Mouse (Mus musculus): ENCODE measurements around the gene Ranbp3. TPM values are rescaled to one million over a fixed set of nuclear protein-coding genes. Genes with fewer than 3 reads are reported as not detected.
A peak's percentile ranks its signal among the peaks of the same experiment; 100 is the strongest.

Ranbp3 gene
- polyA plus RNA-seq, 1 experiment from 2014 or later: 120 TPM

GRCm38 (mm10) chr17:56668384-56669144 lies 4.5 kb upstream of the Ranbp3 start:
- 0 out of 2 replicates have a peak, but pooled peaks have one; percentile 9 for ATAC-seq
- Histone ChIP-seq H3K4me1 (replicated peaks; ENCODE audit: control insufficient read depth, insufficient read depth, low read length) (peaks cover 11% of the 10 kb centered on the region), H3K4me3 (replicated peaks; ENCODE audit: low read length) (peak overlapping the region; percentile 40), H3K27me3 (replicated peaks; ENCODE audit: control insufficient read depth, insufficient read depth, low read length) (no peaks in the 10 kb centered on the region), H3K4me2 (ENCODE audit: low read length) (peak overlapping the region; percentile 76), H3K36me3 (ENCODE audit: control insufficient read depth, insufficient read depth) (no peaks in the 10 kb centered on the region), H3K9ac (replicated peaks; ENCODE audit: low read depth, low read length) (peak overlapping the region; percentile 38), H3K9me3 (ENCODE audit: control insufficient read depth, low read length) (no peaks in the 10 kb centered on the region), H3K27ac (ENCODE audit: low read length) (no peak overlapping the region)
- 4% methylated on average over 31 of the region's 31 CpGs for WGBS

- H3K4me1 ChIP-seq (replicated peaks; ENCODE audit: control insufficient read depth, insufficient read depth, low read length): peaks cover 19% of the 10 kb centered on the region
- WGBS: 86% methylated on average over 8 of the region's 8 CpGs
- ATAC-seq: no peak
Measured at GRCm38 (mm10) chr17:56669766-56670165, 3.3 kb upstream of the Ranbp3 start.

GRCm38 (mm10) chr17:56673647-56674416 lies 738 bp downstream of the Ranbp3 start:
- H3K9ac ChIP-seq (replicated peaks; ENCODE audit: low read depth, low read length): peak overlapping the region; percentile 90
- peak overlapping the region; percentile 65 for H3K4me2 ChIP-seq (ENCODE audit: low read length)
- no peaks in the 10 kb centered on the region for H3K9me3 ChIP-seq (ENCODE audit: control insufficient read depth, low read length)
- peaks cover 2% of the 10 kb centered on the region; the same call in 1 of the 2 replicates for H3K36me3 ChIP-seq (ENCODE audit: control insufficient read depth, insufficient read depth)
- no peaks in the 10 kb centered on the region for H3K27me3 ChIP-seq (replicated peaks; ENCODE audit: control insufficient read depth, insufficient read depth, low read length)
- ATAC-seq: peak; percentile 22
- H3K4me1 ChIP-seq (replicated peaks; ENCODE audit: control insufficient read depth, insufficient read depth, low read length): peaks cover 31% of the 10 kb centered on the region
- H3K27ac ChIP-seq (ENCODE audit: low read length): peak overlapping the region; percentile 80
- WGBS: 2% methylated on average over 27 of the region's 37 CpGs
- H3K4me3 ChIP-seq (replicated peaks; ENCODE audit: low read length): peak overlapping the region; percentile 58

More at GRCm38 (mm10) chr17:56669766-56670165, 3.3 kb upstream of the Ranbp3 start:
- Histone ChIP-seq H3K27me3 (replicated peaks; ENCODE audit: control insufficient read depth, insufficient read depth, low read length) (no peaks in the 10 kb centered on the region), H3K36me3 (ENCODE audit: control insufficient read depth, insufficient read depth) (no peaks in the 10 kb centered on the region), H3K27ac (ENCODE audit: low read length) (no peak overlapping the region), H3K4me3 (replicated peaks; ENCODE audit: low read length) (no peak overlapping the region), H3K4me2 (ENCODE audit: low read length) (no peak overlapping the region), H3K9me3 (ENCODE audit: control insufficient read depth, low read length) (no peaks in the 10 kb centered on the region), H3K9ac (replicated peaks; ENCODE audit: low read depth, low read length) (no peak overlapping the region)

GRCm38 (mm10) chr17:56681791-56682190 lies 8.7 kb downstream of the Ranbp3 start:
- no peak overlapping the region for H3K4me3 ChIP-seq (replicated peaks; ENCODE audit: low read length)
- H3K9me3 ChIP-seq (ENCODE audit: control insufficient read depth, low read length): no peaks in the 10 kb centered on the region
- 87% methylated on average over 4 of the region's 4 CpGs for WGBS
- H3K27ac ChIP-seq (ENCODE audit: low read length): no peak overlapping the region
- no peak overlapping the region for H3K9ac ChIP-seq (replicated peaks; ENCODE audit: low read depth, low read length)
- H3K4me1 ChIP-seq (replicated peaks; ENCODE audit: control insufficient read depth, insufficient read depth, low read length): peaks cover 2% of the 10 kb centered on the region
- no peak overlapping the region for H3K4me2 ChIP-seq (ENCODE audit: low read length)
- no peak for ATAC-seq
- peaks cover 7% of the 10 kb centered on the region; the same call in 1 of the 2 replicates for H3K36me3 ChIP-seq (ENCODE audit: control insufficient read depth, insufficient read depth)
- no peaks in the 10 kb centered on the region for H3K27me3 ChIP-seq (replicated peaks; ENCODE audit: control insufficient read depth, insufficient read depth, low read length)

GRCm38 (mm10) chr17:56682880-56683279 lies 9.8 kb downstream of the Ranbp3 start:
- WGBS: 83% methylated on average over 3 of the region's 3 CpGs
- no peak overlapping the region for H3K4me3 ChIP-seq (replicated peaks; ENCODE audit: low read length)
- H3K9me3 ChIP-seq (ENCODE audit: control insufficient read depth, low read length): no peaks in the 10 kb centered on the region
- H3K4me2 ChIP-seq (ENCODE audit: low read length): no peak overlapping the region
- no peak overlapping the region for H3K27ac ChIP-seq (ENCODE audit: low read length)
- no peaks in the 10 kb centered on the region; the same call in none of the 2 replicates for H3K4me1 ChIP-seq (replicated peaks; ENCODE audit: control insufficient read depth, insufficient read depth, low read length)
- H3K27me3 ChIP-seq (replicated peaks; ENCODE audit: control insufficient read depth, insufficient read depth, low read length): no peaks in the 10 kb centered on the region
- no peak overlapping the region for H3K9ac ChIP-seq (replicated peaks; ENCODE audit: low read depth, low read length)
- ATAC-seq: no peak
- H3K36me3 ChIP-seq (ENCODE audit: control insufficient read depth, insufficient read depth): peaks cover 7% of the 10 kb centered on the region; the same call in 1 of the 2 replicates

GRCm38 (mm10) chr17:56683546-56684140 lies 10.5 kb downstream of the Ranbp3 start:
- peaks cover 7% of the 10 kb centered on the region; the same call in 1 of the 2 replicates for H3K36me3 ChIP-seq (ENCODE audit: control insufficient read depth, insufficient read depth)

GRCm38 (mm10) chr17:56684649-56685048 lies 11.6 kb downstream of the Ranbp3 start:
- Histone ChIP-seq H3K4me1 (replicated peaks; ENCODE audit: control insufficient read depth, insufficient read depth, low read length) (no peaks in the 10 kb centered on the region; the same call in none of the 2 replicates), H3K9ac (replicated peaks; ENCODE audit: low read depth, low read length) (no peak overlapping the region), H3K27ac (ENCODE audit: low read length) (no peak overlapping the region), H3K27me3 (replicated peaks; ENCODE audit: control insufficient read depth, insufficient read depth, low read length) (no peaks in the 10 kb centered on the region), H3K9me3 (ENCODE audit: control insufficient read depth, low read length) (no peaks in the 10 kb centered on the region), H3K36me3 (ENCODE audit: control insufficient read depth, insufficient read depth) (peaks cover 7% of the 10 kb centered on the region; the same call in 1 of the 2 replicates), H3K4me3 (replicated peaks; ENCODE audit: low read length) (no peak overlapping the region), H3K4me2 (ENCODE audit: low read length) (no peak overlapping the region)
- no peak for ATAC-seq
- WGBS: 83% methylated on average over 2 of the region's 2 CpGs

More at GRCm38 (mm10) chr17:56683546-56684140, 10.5 kb downstream of the Ranbp3 start:
- H3K4me3 ChIP-seq (replicated peaks; ENCODE audit: low read length): no peak overlapping the region
- ATAC-seq: no peak
- no peaks in the 10 kb centered on the region for H3K27me3 ChIP-seq (replicated peaks; ENCODE audit: control insufficient read depth, insufficient read depth, low read length)
- H3K9ac ChIP-seq (replicated peaks; ENCODE audit: low read depth, low read length): no peak overlapping the region
- 89% methylated on average over 5 of the region's 5 CpGs for WGBS
- H3K4me1 ChIP-seq (replicated peaks; ENCODE audit: control insufficient read depth, insufficient read depth, low read length): no peaks in the 10 kb centered on the region; the same call in none of the 2 replicates
- no peak overlapping the region for H3K27ac ChIP-seq (ENCODE audit: low read length)
- H3K4me2 ChIP-seq (ENCODE audit: low read length): no peak overlapping the region
- H3K9me3 ChIP-seq (ENCODE audit: control insufficient read depth, low read length): no peaks in the 10 kb centered on the region

GRCm38 (mm10) chr17:56686801-56687200 lies 13.7 kb downstream of the Ranbp3 start:
- Histone ChIP-seq H3K4me2 (ENCODE audit: low read length) (no peak overlapping the region), H3K27me3 (replicated peaks; ENCODE audit: control insufficient read depth, insufficient read depth, low read length) (no peaks in the 10 kb centered on the region), H3K9me3 (ENCODE audit: control insufficient read depth, low read length) (no peaks in the 10 kb centered on the region), H3K9ac (replicated peaks; ENCODE audit: low read depth, low read length) (no peak overlapping the region), H3K36me3 (ENCODE audit: control insufficient read depth, insufficient read depth) (0 out of 2 replicates have a peak, but pooled peaks cover 4% of the 10 kb centered on the region), H3K27ac (ENCODE audit: low read length) (no peak overlapping the region), H3K4me1 (replicated peaks; ENCODE audit: control insufficient read depth, insufficient read depth, low read length) (peaks cover 2% of the 10 kb centered on the region), H3K4me3 (replicated peaks; ENCODE audit: low read length) (no peak overlapping the region)
- WGBS: 96% methylated on average over 4 of the region's 4 CpGs
- ATAC-seq: no peak

GRCm38 (mm10) chr17:56688045-56688444 lies 15.0 kb downstream of the Ranbp3 start:
- H3K9ac ChIP-seq (replicated peaks; ENCODE audit: low read depth, low read length): no peak overlapping the region
- no peak for ATAC-seq
- H3K27me3 ChIP-seq (replicated peaks; ENCODE audit: control insufficient read depth, insufficient read depth, low read length): no peaks in the 10 kb centered on the region
- H3K9me3 ChIP-seq (ENCODE audit: control insufficient read depth, low read length): no peaks in the 10 kb centered on the region
- H3K4me2 ChIP-seq (ENCODE audit: low read length): no peak overlapping the region
- no peak overlapping the region for H3K27ac ChIP-seq (ENCODE audit: low read length)
- H3K4me3 ChIP-seq (replicated peaks; ENCODE audit: low read length): no peak overlapping the region
- 0 out of 2 replicates have a peak, but pooled peaks cover 4% of the 10 kb centered on the region for H3K36me3 ChIP-seq (ENCODE audit: control insufficient read depth, insufficient read depth)
- peaks cover 3% of the 10 kb centered on the region for H3K4me1 ChIP-seq (replicated peaks; ENCODE audit: control insufficient read depth, insufficient read depth, low read length)

All from forebrain, embryonic 16.5 days (tissue).